Mouse (Mus musculus): ENCODE data around the gene Spata5. TPM values are rescaled to one million over a fixed set of nuclear protein-coding genes. Genes with fewer than 3 reads are reported as not detected.

The Spata5 gene
- total and polyA plus RNA-seq, 2 experiments from 2014 or later: 11.1 to 18.7 TPM

GRCm38 (mm10) chr3:37510055-37511032, 90.6 kb downstream of the Spata5 start:
- Histone ChIP-seq H3K9ac (replicated peaks; ENCODE audit: low read depth, low read length) (no peak overlapping the region), H3K4me2 (ENCODE audit: low read depth, low read length) (no peak overlapping the region), H3K4me3 (ENCODE audit: low read depth, low read length) (no peak overlapping the region), H3K27me3 (ENCODE audit: control insufficient read depth, insufficient read depth, low read length) (no peaks in the 10 kb centered on the region), H3K27ac (ENCODE audit: low read depth) (no peak overlapping the region), H3K4me1 (ENCODE audit: control insufficient read depth, insufficient read depth) (no peaks in the 10 kb centered on the region), H3K36me3 (replicated peaks; ENCODE audit: control insufficient read depth, insufficient read depth, low read length) (no peaks in the 10 kb centered on the region), H3K9me3 (replicated peaks; ENCODE audit: control insufficient read depth, low read length) (no peaks in the 10 kb centered on the region)
- ATAC-seq (ENCODE audit: insufficient read depth, low read depth) (no peak), DNase-seq (ENCODE audit: low spot score) (no peak)
- TF ChIP-seq EP300 (IDR thresholded peaks at IDR 0.05; ENCODE audit: low read depth): no peak
- TF ChIP-seq CTCF (IDR thresholded peaks at IDR 0.05; ENCODE audit: low read depth): no peak
- 72% methylated on average over 7 of the region's 7 CpGs for whole genome bisulfite sequencing

GRCm38 (mm10) chr3:37515485-37515884, 95.8 kb downstream of the Spata5 start:
- TF ChIP-seq EP300 (IDR thresholded peaks at IDR 0.05; ENCODE audit: low read depth) (no peak), CTCF (IDR thresholded peaks at IDR 0.05; ENCODE audit: low read depth) (peak; percentile 57)
- WGBS: 20% methylated on average over 2 of the region's 2 CpGs

GRCm38 (mm10) chr3:37516379-37516778, 96.7 kb downstream of the Spata5 start:
- Histone ChIP-seq H3K9me3 (replicated peaks; ENCODE audit: control insufficient read depth, low read length) (no peaks in the 10 kb centered on the region), H3K4me2 (ENCODE audit: low read depth, low read length) (no peak overlapping the region), H3K27me3 (ENCODE audit: control insufficient read depth, insufficient read depth, low read length) (no peaks in the 10 kb centered on the region), H3K36me3 (replicated peaks; ENCODE audit: control insufficient read depth, insufficient read depth, low read length) (no peaks in the 10 kb centered on the region), H3K27ac (ENCODE audit: low read depth) (no peak overlapping the region), H3K9ac (replicated peaks; ENCODE audit: low read depth, low read length) (no peak overlapping the region), H3K4me3 (ENCODE audit: low read depth, low read length) (no peak overlapping the region), H3K4me1 (ENCODE audit: control insufficient read depth, insufficient read depth) (0 out of 2 replicates have a peak, but pooled peaks cover 5% of the 10 kb centered on the region)
- WGBS: 92% methylated on average over 2 of the region's 2 CpGs
- DNase-seq (ENCODE audit: low spot score) (no peak), ATAC-seq (ENCODE audit: insufficient read depth, low read depth) (no peak)
- TF ChIP-seq EP300 (IDR thresholded peaks at IDR 0.05; ENCODE audit: low read depth) (no peak), CTCF (IDR thresholded peaks at IDR 0.05; ENCODE audit: low read depth) (no peak)

More at GRCm38 (mm10) chr3:37515485-37515884, 95.8 kb downstream of the Spata5 start:
- Histone ChIP-seq H3K9ac (replicated peaks; ENCODE audit: low read depth, low read length) (no peak overlapping the region), H3K4me1 (ENCODE audit: control insufficient read depth, insufficient read depth) (0 out of 2 replicates have a peak, but pooled peaks cover 3% of the 10 kb centered on the region), H3K36me3 (replicated peaks; ENCODE audit: control insufficient read depth, insufficient read depth, low read length) (no peaks in the 10 kb centered on the region), H3K9me3 (replicated peaks; ENCODE audit: control insufficient read depth, low read length) (no peaks in the 10 kb centered on the region), H3K4me2 (ENCODE audit: low read depth, low read length) (no peak overlapping the region), H3K4me3 (ENCODE audit: low read depth, low read length) (no peak overlapping the region), H3K27me3 (ENCODE audit: control insufficient read depth, insufficient read depth, low read length) (no peaks in the 10 kb centered on the region), H3K27ac (ENCODE audit: low read depth) (no peak overlapping the region)
- peak; percentile 36; the same call in 1 of the 2 replicates for ATAC-seq (ENCODE audit: insufficient read depth, low read depth)
- no peak for DNase-seq (ENCODE audit: low spot score)

- DNase-seq (ENCODE audit: low spot score): no peak
- no peaks in the 10 kb centered on the region for H3K27me3 ChIP-seq (ENCODE audit: control insufficient read depth, insufficient read depth, low read length)
- no peak overlapping the region for H3K4me2 ChIP-seq (ENCODE audit: low read depth, low read length)
- H3K9ac ChIP-seq (replicated peaks; ENCODE audit: low read depth, low read length): no peak overlapping the region
- no peak overlapping the region for H3K4me3 ChIP-seq (ENCODE audit: low read depth, low read length)
- ATAC-seq (ENCODE audit: insufficient read depth, low read depth): no peak
- H3K27ac ChIP-seq (ENCODE audit: low read depth): no peak overlapping the region
- no peaks in the 10 kb centered on the region for H3K9me3 ChIP-seq (replicated peaks; ENCODE audit: control insufficient read depth, low read length)
- no peak for TF ChIP-seq CTCF (IDR thresholded peaks at IDR 0.05; ENCODE audit: low read depth)
- no peak for TF ChIP-seq EP300 (IDR thresholded peaks at IDR 0.05; ENCODE audit: low read depth)
- H3K36me3 ChIP-seq (replicated peaks; ENCODE audit: control insufficient read depth, insufficient read depth, low read length): no peaks in the 10 kb centered on the region
- H3K4me1 ChIP-seq (ENCODE audit: control insufficient read depth, insufficient read depth): 0 out of 2 replicates have a peak, but pooled peaks cover 5% of the 10 kb centered on the region
Measured at GRCm38 (mm10) chr3:37518611-37519010, 98.9 kb downstream of the Spata5 start.

- H3K9ac ChIP-seq (replicated peaks; ENCODE audit: low read depth, low read length): no peak overlapping the region
- WGBS: 48% methylated on average over 3 of the region's 3 CpGs
- H3K36me3 ChIP-seq (replicated peaks; ENCODE audit: control insufficient read depth, insufficient read depth, low read length): no peaks in the 10 kb centered on the region
- H3K4me3 ChIP-seq (ENCODE audit: low read depth, low read length): no peak overlapping the region
- no peak for TF ChIP-seq CTCF (IDR thresholded peaks at IDR 0.05; ENCODE audit: low read depth)
- no peak for TF ChIP-seq EP300 (IDR thresholded peaks at IDR 0.05; ENCODE audit: low read depth)
- no peak for ATAC-seq (ENCODE audit: insufficient read depth, low read depth)
- 0 out of 2 replicates have a peak, but pooled peaks cover 5% of the 10 kb centered on the region for H3K4me1 ChIP-seq (ENCODE audit: control insufficient read depth, insufficient read depth)
- H3K27me3 ChIP-seq (ENCODE audit: control insufficient read depth, insufficient read depth, low read length): no peaks in the 10 kb centered on the region
- no peaks in the 10 kb centered on the region for H3K9me3 ChIP-seq (replicated peaks; ENCODE audit: control insufficient read depth, low read length)
- no peak overlapping the region for H3K4me2 ChIP-seq (ENCODE audit: low read depth, low read length)
- no peak for DNase-seq (ENCODE audit: low spot score)
- H3K27ac ChIP-seq (ENCODE audit: low read depth): no peak overlapping the region
Measured at GRCm38 (mm10) chr3:37520334-37521023, 100.8 kb downstream of the Spata5 start.

All from heart, postnatal 0 days (tissue).